Mouse (Mus musculus) left cerebral cortex, postnatal 4 days (tissue): ENCODE measurements at regions not wholly inside any gene's neighbourhood (a gene's known extent, or its start where the extent isn't known, plus 50 kb on each side); places are given as distances from the start of the nearest gene placed in this dataset.
"Not testable (repeated sequence)": the region's sequence is repeated elsewhere in the genome, so short reads cannot be mapped to it uniquely, and the experiment has no call there.

ENCODE experiments used
- DNase-seq: peaks from one replicate; pipeline ENCODE4 v3.0.0-alpha.2; 2022
- intact Hi-C: fragments of 180-260 bp; cut with DNase I; formaldehyde crosslinking; loops from one replicate; pipeline ENCODE4 v1.15.1; 2025

GRCm38 (mm10) chr1:96626271-96626670 lies 245.7 kb downstream of the Slco4c1 start:
- intact Hi-C loops = no loop called here
- DNase-seq = no peak

- DNase-seq, intact Hi-C loops: not testable (repeated sequence)
Measured at GRCm38 (mm10) chr1:96625326-96625725, 246.6 kb downstream of the Slco4c1 start.

- DNase-seq = no peak
- intact Hi-C loops = no loop called here
Measured at GRCm38 (mm10) chr1:96596141-96596540, 275.8 kb downstream of the Slco4c1 start.

GRCm38 (mm10) chr1:96569281-96569680 lies 302.7 kb downstream of the Slco4c1 start:
- intact Hi-C loops = no loop called here
- no peak for DNase-seq

GRCm38 (mm10) chr1:96563279-96563910 lies 308.6 kb downstream of the Slco4c1 start:
- intact Hi-C loops = no loop called here
- DNase-seq = no peak

GRCm38 (mm10) chr1:96556258-96556657 lies 315.7 kb downstream of the Slco4c1 start:
- intact Hi-C loops = no loop called here
- DNase-seq = no peak

- intact Hi-C loops = no loop called here
- no peak for DNase-seq
Measured at GRCm38 (mm10) chr1:96519347-96519746, 352.6 kb downstream of the Slco4c1 start.

GRCm38 (mm10) chr1:96501007-96501406 lies 371.0 kb downstream of the Slco4c1 start:
- no peak for DNase-seq
- intact Hi-C loops = no loop called here

- intact Hi-C loops = no loop called here
- DNase-seq = no peak
Measured at GRCm38 (mm10) chr1:96482816-96483215, 389.2 kb downstream of the Slco4c1 start.

- intact Hi-C loops = no loop called here
- DNase-seq = no peak
Measured at GRCm38 (mm10) chr1:96450852-96451251, 421.1 kb downstream of the Slco4c1 start.

GRCm38 (mm10) chr1:96445215-96445614 lies 426.8 kb downstream of the Slco4c1 start:
- DNase-seq = no peak
- intact Hi-C loops = no loop called here

GRCm38 (mm10) chr1:96433057-96433456 lies 438.9 kb downstream of the Slco4c1 start:
- intact Hi-C loops = no loop called here
- DNase-seq = no peak

GRCm38 (mm10) chr1:96423481-96423880 lies 448.5 kb downstream of the Slco4c1 start:
- no peak for DNase-seq
- intact Hi-C loops = no loop called here

- intact Hi-C loops = no loop called here
- no peak for DNase-seq
Measured at GRCm38 (mm10) chr1:96410837-96411612, 460.9 kb downstream of the Slco4c1 start.

- intact Hi-C loops = no loop called here
- DNase-seq = no peak
Measured at GRCm38 (mm10) chr1:96397982-96398381, 474.0 kb downstream of the Slco4c1 start.

- intact Hi-C loops = no loop called here
- DNase-seq = no peak
Measured at GRCm38 (mm10) chr1:96388417-96388816, 483.6 kb downstream of the Slco4c1 start.

GRCm38 (mm10) chr1:96385916-96386315 lies 486.1 kb downstream of the Slco4c1 start:
- intact Hi-C loops = no loop called here

GRCm38 (mm10) chr1:96362713-96363441 lies 509.1 kb downstream of the Slco4c1 start:
- no peak for DNase-seq
- intact Hi-C loops = no loop called here

More at GRCm38 (mm10) chr1:96385916-96386315, 486.1 kb downstream of the Slco4c1 start:
- no peak for DNase-seq

GRCm38 (mm10) chr1:96347231-96347630 lies 524.7 kb downstream of the Slco4c1 start:
- no peak for DNase-seq

GRCm38 (mm10) chr1:96346465-96347002 lies 525.4 kb downstream of the Slco4c1 start:
- DNase-seq = no peak
- intact Hi-C loops = no loop called here

More at GRCm38 (mm10) chr1:96347231-96347630, 524.7 kb downstream of the Slco4c1 start:
- intact Hi-C loops = no loop called here

GRCm38 (mm10) chr1:96315721-96316120 lies 556.2 kb downstream of the Slco4c1 start:
- intact Hi-C loops = no loop called here
- DNase-seq = no peak
